Mouse (Mus musculus): ENCODE results near the gene Gusb.

- TF ChIP-seq CTCF (IDR thresholded peaks at IDR 0.05; ENCODE audit: low read depth, low read length) (no peak), POLR2A (IDR thresholded peaks at IDR 0.05; ENCODE audit: insufficient read depth, low read length) (no peak), EP300 (IDR thresholded peaks at IDR 0.05; ENCODE audit: insufficient read depth, low read depth, low read length) (peak; percentile 68; the same call in 1 of the 2 replicates)
Measured at GRCm38 (mm10) chr5:129954473-129955254, 48.2 kb downstream of the Gusb start.

Data from ES-Bruce4 (cell line).